Mouse (Mus musculus) MEL (cell line): ENCODE data around the gene Ripor3. TPM values are rescaled to one million over a fixed set of nuclear protein-coding genes. Genes with fewer than 3 reads are reported as not detected.

Experiments
- DNase-seq: peaks from one replicate; pipeline ENCODE4 v3.0.0; 2011; ENCODE audit warnings: low read depth, low spot score
- H3K27ac ChIP-seq: 2 replicates; pipeline ENCODE4 v1.5.1; 2012; ENCODE audit warnings: low read depth, mild to moderate bottlenecking, control low read depth, low read length, moderate library complexity; ENCODE audit not compliant: control insufficient read depth
- H3K27me3 ChIP-seq, 2 experiments: fragments of 150-350 bp in 1 of 2; sonication (generic) in 1 of 2; 2 replicates each; pipeline ENCODE4 v1.6.1; 2012; ENCODE audit warnings: low read length in 2 of 2, mild to moderate bottlenecking in 2 of 2, improper control_type of control experiment in 1 of 2, moderate library complexity in 1 of 2; ENCODE audit not compliant: insufficient read depth in 2 of 2, control insufficient read depth in 1 of 2
- H3K36me3 ChIP-seq, 2 experiments: 2 replicates each; pipeline ENCODE4 v1.6.1; 2012 to 2014; ENCODE audit warnings: low read length in 2 of 2, improper control_type of control experiment in 1 of 2, inconsistent platforms in 1 of 2, mild to moderate bottlenecking in 1 of 2; ENCODE audit not compliant: insufficient read depth in 2 of 2, control insufficient read depth in 1 of 2
- H3K4me1 ChIP-seq, 2 experiments: fragments of 150-350 bp in 1 of 2; sonication (generic) in 1 of 2; 2 replicates each; pipeline ENCODE4 v1.6.1; 2012; ENCODE audit warnings: low read length in 2 of 2, improper control_type of control experiment in 1 of 2, mild to moderate bottlenecking in 1 of 2; ENCODE audit not compliant: insufficient read depth in 2 of 2, control insufficient read depth in 1 of 2
- H3K4me3 ChIP-seq, 2 experiments: fragments of 150-350 bp in 1 of 2; sonication (generic) in 1 of 2; 2 replicates each; pipeline ENCODE4 v1.5.1; 2012; ENCODE audit warnings: low read depth in 2 of 2, low read length in 2 of 2, mild to moderate bottlenecking in 2 of 2, moderate library complexity in 2 of 2, control low read depth in 1 of 2, improper control_type of control experiment in 1 of 2; ENCODE audit not compliant: control insufficient read depth in 1 of 2, insufficient read depth in 1 of 2
- H3K79me2 ChIP-seq: 2 replicates; pipeline ENCODE4 v1.6.1; 2012; ENCODE audit warnings: mild to moderate bottlenecking, low read length, moderate library complexity; ENCODE audit not compliant: control insufficient read depth, poor library complexity, insufficient read depth
- H3K9ac ChIP-seq: 2 replicates; pipeline ENCODE4 v1.6.1; 2012; ENCODE audit warnings: low read depth, mild to moderate bottlenecking, control low read depth, low read length, moderate library complexity; ENCODE audit not compliant: control insufficient read depth, poor library complexity, severe bottlenecking
- H3K9me3 ChIP-seq: fragments of 150-350 bp; sonication (generic); replicated peaks from 2 replicates; pipeline ENCODE4 v1.6.1; 2012; ENCODE audit warnings: mild to moderate bottlenecking, low read length, improper control_type of control experiment, moderate library complexity; ENCODE audit not compliant: insufficient read depth
- BHLHE40 ChIP-seq: IDR thresholded peaks from 2 replicates; pipeline ENCODE4 v1.6.1; 2012; ENCODE audit warnings: low read depth, mild to moderate bottlenecking, inconsistent platforms, low read length, improper control_type of control experiment, borderline replicate concordance
- CHD1 ChIP-seq: IDR thresholded peaks from 2 replicates; pipeline ENCODE4 v1.6.1; 2012; ENCODE audit warnings: low read depth, mild to moderate bottlenecking, inconsistent platforms, low read length, improper control_type of control experiment
- CTCF ChIP-seq, 3 experiments: IDR thresholded peaks in 2 of 3; conservative IDR thresholded peaks in 1 of 3; 2 replicates each; pipeline ENCODE4 v1.5.1; 2011 to 2012; ENCODE audit warnings: low read length in 3 of 3, low read depth in 2 of 3, mild to moderate bottlenecking in 2 of 3, improper control_type of control experiment in 1 of 3, inconsistent platforms in 1 of 3, mixed read lengths in 1 of 3, moderate library complexity in 1 of 3; ENCODE audit not compliant: control insufficient read depth in 1 of 3, insufficient read depth in 1 of 3, poor library complexity in 1 of 3, severe bottlenecking in 1 of 3
- HCFC1 ChIP-seq: IDR thresholded peaks from 2 replicates; pipeline ENCODE4 v1.6.1; 2012; ENCODE audit warnings: low read depth, mild to moderate bottlenecking, inconsistent platforms, low read length, improper control_type of control experiment, moderate library complexity
- MAX ChIP-seq: IDR thresholded peaks from 2 replicates; pipeline ENCODE4 v1.6.1; 2011; ENCODE audit warnings: low read length, improper control_type of control experiment
- MAZ ChIP-seq: IDR thresholded peaks from 2 replicates; pipeline ENCODE4 v1.6.1; 2012; ENCODE audit warnings: low read depth, mild to moderate bottlenecking, inconsistent platforms, low read length, improper control_type of control experiment
- MXI1 ChIP-seq: IDR thresholded peaks from 2 replicates; pipeline ENCODE4 v1.6.1; 2011; ENCODE audit warnings: mild to moderate bottlenecking, low read depth, low read length, improper control_type of control experiment
- MYC ChIP-seq: IDR thresholded peaks from 2 replicates; pipeline ENCODE4 v1.6.1; 2011; ENCODE audit warnings: low read depth, mild to moderate bottlenecking, low read length, improper control_type of control experiment, moderate library complexity
- POLR2AphosphoS2 ChIP-seq: IDR thresholded peaks from 2 replicates; pipeline ENCODE4 v1.6.1; 2011; ENCODE audit warnings: low read length, improper control_type of control experiment
- POLR2AphosphoS5 ChIP-seq: IDR thresholded peaks from 2 replicates; pipeline ENCODE4 v1.6.1; 2012; ENCODE audit warnings: low read depth, borderline replicate concordance, mild to moderate bottlenecking, inconsistent platforms, low read length, moderate library complexity, mixed read lengths
- TAL1 ChIP-seq: IDR thresholded peaks from 2 replicates; pipeline ENCODE4 v1.6.1; 2012; ENCODE audit warnings: mild to moderate bottlenecking, inconsistent platforms, low read length, moderate library complexity, mixed read lengths
- TBP ChIP-seq: IDR thresholded peaks from 2 replicates; pipeline ENCODE4 v1.8.0; 2011; ENCODE audit warnings: low read depth, low read length, improper control_type of control experiment
- USF1 ChIP-seq: IDR thresholded peaks from 2 replicates; pipeline ENCODE4 v1.6.1; 2014; ENCODE audit warnings: low read depth, mild to moderate bottlenecking, inconsistent platforms, low read length, improper control_type of control experiment, moderate library complexity
- ZC3H11A ChIP-seq: IDR thresholded peaks from 2 replicates; pipeline ENCODE4 v1.6.1; 2012; ENCODE audit warnings: low read depth, mild to moderate bottlenecking, inconsistent platforms, low read length, improper control_type of control experiment
- ZKSCAN1 ChIP-seq: IDR thresholded peaks from 2 replicates; pipeline ENCODE4 v1.6.1; 2012; ENCODE audit warnings: low read depth, mild to moderate bottlenecking, inconsistent platforms, low read length, improper control_type of control experiment, moderate library complexity
- ZNF384 ChIP-seq: IDR thresholded peaks from 2 replicates; pipeline ENCODE4 v1.6.1; 2012; ENCODE audit warnings: low read depth, mild to moderate bottlenecking, inconsistent platforms, low read length, improper control_type of control experiment
- polyA plus RNA-seq, 2 experiments: library from polyadenylated mRNA; stranded (reverse) in 1 of 2; unstranded in 1 of 2; fragments of >175 nt in 1 of 2; fragments of >200 nt in 1 of 2; gene quantifications; 2 replicates each; pipeline versions ENCODE4 v1.2.1 to v1.2.4; 2012; ENCODE audit warnings: low replicate concordance in 2 of 2, low read depth in 1 of 2; ENCODE audit not compliant: insufficient read length in 2 of 2, insufficient read depth in 1 of 2, missing spikeins in 1 of 2
- total RNA-seq: library from RNA; depleted of rRNA; stranded (reverse); fragments of 300-350 nt; gene quantifications from 2 replicates; pipeline ENCODE4 v1.2.3, GENCODE M21; 2012

Gene Ripor3
- total and polyA plus RNA-seq, 3 experiments: not detected

GRCm38 (mm10) chr2:167972146-167972545 lies 38.3 kb downstream of the Ripor3 start (continued):
- no peak for TF ChIP-seq POLR2AphosphoS5
- no peak for TF ChIP-seq MAX
- TF ChIP-seq, all 39 proteins: peak for 0

- H3K27ac ChIP-seq: no peak overlapping the region
- H3K79me2 ChIP-seq: no peaks in the 10 kb centered on the region
- no peak for DNase-seq
- no peaks in the 10 kb centered on the region for H3K9me3 ChIP-seq
- H3K4me1 ChIP-seq: no peaks in the 10 kb centered on the region
- H3K9ac ChIP-seq: no peak overlapping the region
- no peak overlapping the region for H3K4me3 ChIP-seq
- H3K27me3 ChIP-seq: no peaks in the 10 kb centered on the region
- H3K36me3 ChIP-seq: peaks cover 0 to 2% of the 10 kb centered on the region in 2 experiments; a peak in 3 of 4 replicates
- TF ChIP-seq ZNF384: no peak
- no peak for TF ChIP-seq POLR2AphosphoS5
- TF ChIP-seq MXI1: no peak
- no peak for TF ChIP-seq HCFC1
- no peak for TF ChIP-seq MAZ
- no peak for TF ChIP-seq USF1
- TF ChIP-seq CHD1: no peak
- TF ChIP-seq CTCF (IDR thresholded peaks at IDR 0.05 in 2 of 3, conservative IDR thresholded peaks at IDR 0.05 in 1 of 3; ENCODE audit: control insufficient read depth in 1 of 3, insufficient read depth in 1 of 3, low read depth in 2 of 3, low read length in 3 of 3, poor library complexity in 1 of 3, severe bottlenecking in 1 of 3): no peak
- TF ChIP-seq POLR2AphosphoS2: no peak
- no peak for TF ChIP-seq TAL1
- TF ChIP-seq ZC3H11A: no peak
- no peak for TF ChIP-seq MYC
- TF ChIP-seq BHLHE40: no peak
- TF ChIP-seq ZKSCAN1: no peak
These were observed 40.4 kb downstream of the Ripor3 start for GRCm38 (mm10) chr2:167969851-167970541.

GRCm38 (mm10) chr2:167968504-167968903 lies 41.9 kb downstream of the Ripor3 start:
- Histone ChIP-seq H3K9ac (no peak overlapping the region), H3K27me3 (no peaks in the 10 kb centered on the region), H3K4me3 (no peak overlapping the region), H3K9me3 (no peaks in the 10 kb centered on the region)
- no peak for TF ChIP-seq TBP
- TF ChIP-seq, all 39 proteins: peak for 0
- no peak for DNase-seq
- Histone ChIP-seq H3K36me3 (no peaks in the 10 kb centered on the region; a peak in 3 of 4 replicates), H3K4me1 (no peaks in the 10 kb centered on the region), H3K27ac (no peak overlapping the region), H3K79me2 (no peaks in the 10 kb centered on the region)
